Mouse (Mus musculus): ENCODE measurements around the gene Rnf130. TPM values are rescaled to one million over a fixed set of nuclear protein-coding genes. Genes with fewer than 3 reads are reported as not detected.
"Not testable (repeated sequence)": the region's sequence is repeated elsewhere in the genome, so short reads cannot be mapped to it uniquely, and the experiment has no call there.

Gene Rnf130
- polyA plus RNA-seq, 1 experiment from 2014 or later: 30.6 TPM

DNA sequence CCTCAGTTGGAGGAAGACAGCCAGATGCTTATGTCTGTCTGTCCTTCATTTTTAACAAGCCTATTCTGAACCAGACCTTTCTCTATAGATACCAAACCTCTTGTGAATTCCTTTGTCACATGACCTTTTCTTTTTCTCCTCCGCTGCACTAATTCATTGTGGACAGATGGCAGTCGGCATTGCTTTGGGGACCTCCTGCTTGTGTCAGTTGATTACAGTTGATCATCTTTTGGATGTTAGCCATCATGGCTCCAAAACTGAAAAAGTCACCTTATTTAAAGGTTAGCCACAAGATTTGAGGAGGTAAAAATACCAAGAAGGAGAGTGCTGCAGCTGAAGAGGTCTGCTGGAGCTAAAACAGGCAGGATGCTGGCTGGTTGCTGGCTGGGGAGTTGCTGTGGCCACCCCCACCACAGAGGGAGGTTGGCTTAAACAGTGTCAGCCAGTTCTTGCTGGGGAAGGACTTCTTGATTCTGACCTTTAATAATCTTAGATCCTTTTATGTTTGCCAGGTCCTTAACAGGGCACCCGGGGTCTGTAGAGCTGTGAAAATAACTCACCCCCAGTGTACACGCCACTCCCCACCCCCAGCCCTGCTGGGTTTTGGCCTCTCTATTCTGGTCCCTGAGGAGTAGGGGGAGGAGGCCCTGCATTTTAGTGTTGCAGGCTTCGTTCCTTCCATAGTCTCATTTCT lies 66.0 kb downstream of the Rnf130 start:
- 64% methylated on average over 5 of the region's 5 CpGs for WGBS (ENCODE audit: insufficient replicate concordance)
- Histone ChIP-seq H3K36me3 (peaks cover 11% of the 10 kb centered on the region; the same call in 1 of the 2 replicates), H3K4me3 (replicated peaks) (no peak overlapping the region), H3K27me3 (no peaks in the 10 kb centered on the region), H3K4me2 (no peak overlapping the region), H3K4me1 (replicated peaks) (peaks cover 21% of the 10 kb centered on the region), H3K9me3 (replicated peaks) (no peaks in the 10 kb centered on the region), H3K27ac (no peak overlapping the region), H3K9ac (no peak overlapping the region)
- ATAC-seq (ENCODE audit: low read depth) (no peak), DNase-seq (no peak)

DNA sequence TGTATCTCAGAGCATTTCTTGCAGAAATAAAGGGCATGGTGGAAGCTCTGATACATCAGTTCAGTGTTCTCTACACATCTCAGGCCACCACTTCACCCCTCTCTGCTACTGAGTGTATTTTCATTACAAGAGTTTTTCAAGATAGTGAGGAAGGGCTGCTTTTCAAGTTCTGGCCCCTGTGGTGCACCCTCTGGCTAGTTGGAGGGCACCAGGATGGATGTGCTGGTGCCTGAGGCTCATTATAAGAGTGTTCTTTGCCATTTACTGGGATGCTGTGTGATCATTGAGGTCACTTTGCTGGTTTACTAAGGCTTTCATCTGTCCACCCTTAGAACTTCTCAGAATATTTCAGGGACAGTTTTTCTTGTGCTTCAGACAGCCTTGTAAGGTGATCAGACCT lies 66.5 kb downstream of the Rnf130 start:
- H3K9ac ChIP-seq: no peak overlapping the region
- peaks cover 21% of the 10 kb centered on the region for H3K4me1 ChIP-seq (replicated peaks)
- no peak overlapping the region for H3K4me2 ChIP-seq
- ATAC-seq (ENCODE audit: low read depth) (no peak), DNase-seq (no peak)
- H3K27me3 ChIP-seq: no peaks in the 10 kb centered on the region
- H3K36me3 ChIP-seq: peaks cover 11% of the 10 kb centered on the region; the same call in 1 of the 2 replicates
- H3K4me3 ChIP-seq (replicated peaks): no peak overlapping the region
- H3K9me3 ChIP-seq (replicated peaks): no peaks in the 10 kb centered on the region
- no peak overlapping the region for H3K27ac ChIP-seq

DNA sequence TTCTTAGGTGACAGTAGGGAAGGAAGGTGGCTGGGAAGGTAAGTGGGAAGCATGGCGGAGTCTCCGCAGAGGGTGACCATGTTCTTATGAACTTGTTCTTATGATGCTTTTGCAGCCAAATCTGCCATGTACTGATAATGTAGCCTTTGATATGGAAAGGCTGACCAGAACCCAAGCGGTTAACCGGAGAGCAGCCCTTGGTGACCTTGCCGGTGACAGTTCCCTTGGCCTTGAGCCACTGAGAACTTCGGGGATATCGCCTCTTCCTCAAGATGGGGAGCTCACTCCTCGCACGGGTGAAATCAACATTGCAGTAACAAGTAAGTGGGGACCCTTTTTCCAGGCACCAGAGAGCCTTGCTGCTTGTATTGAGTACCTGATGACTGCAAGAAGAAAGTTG lies 70.5 kb downstream of the Rnf130 start:
- no peaks in the 10 kb centered on the region for H3K9me3 ChIP-seq (replicated peaks)
- no peak overlapping the region for H3K27ac ChIP-seq
- H3K9ac ChIP-seq: no peak overlapping the region
- H3K4me1 ChIP-seq (replicated peaks): peaks cover 4% of the 10 kb centered on the region
- peaks cover 10% of the 10 kb centered on the region; the same call in 1 of the 2 replicates for H3K36me3 ChIP-seq
- DNase-seq: no peak
- no peaks in the 10 kb centered on the region for H3K27me3 ChIP-seq
- no peak for ATAC-seq (ENCODE audit: low read depth)
- no peak overlapping the region for H3K4me2 ChIP-seq
- H3K4me3 ChIP-seq (replicated peaks): no peak overlapping the region
- WGBS (ENCODE audit: insufficient replicate concordance): 80% methylated on average over 9 of the region's 9 CpGs

DNA sequence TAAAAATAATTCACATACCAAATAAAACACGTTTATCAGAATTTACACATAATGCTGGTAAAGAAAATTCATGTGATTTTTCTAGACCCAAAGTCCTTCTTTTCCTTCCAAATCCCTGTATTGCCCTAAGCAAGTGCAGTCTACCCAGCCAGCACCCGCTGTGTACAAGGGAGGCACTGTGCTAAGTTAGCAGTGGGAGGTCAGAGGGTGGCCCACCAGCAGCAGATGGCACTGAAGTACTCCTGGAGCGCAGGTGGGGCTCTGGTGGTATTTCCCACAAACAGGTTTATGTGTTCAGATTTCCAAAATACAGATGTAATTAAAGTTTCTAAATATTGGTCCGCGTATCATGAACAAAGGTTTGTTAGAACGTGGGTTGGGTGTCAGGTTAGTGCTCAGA lies 71.9 kb downstream of the Rnf130 start:
- ATAC-seq (ENCODE audit: low read depth) (no peak), DNase-seq (no peak)
- no peak overlapping the region for H3K27ac ChIP-seq
- whole genome bisulfite sequencing (ENCODE audit: insufficient replicate concordance): 80% methylated on average over 6 of the region's 6 CpGs
- H3K4me2 ChIP-seq: no peak overlapping the region
- no peaks in the 10 kb centered on the region for H3K27me3 ChIP-seq
- no peaks in the 10 kb centered on the region for H3K4me1 ChIP-seq (replicated peaks)
- no peak overlapping the region for H3K4me3 ChIP-seq (replicated peaks)
- no peaks in the 10 kb centered on the region for H3K9me3 ChIP-seq (replicated peaks)
- peaks cover 10% of the 10 kb centered on the region; the same call in 1 of the 2 replicates for H3K36me3 ChIP-seq
- no peak overlapping the region for H3K9ac ChIP-seq

DNA sequence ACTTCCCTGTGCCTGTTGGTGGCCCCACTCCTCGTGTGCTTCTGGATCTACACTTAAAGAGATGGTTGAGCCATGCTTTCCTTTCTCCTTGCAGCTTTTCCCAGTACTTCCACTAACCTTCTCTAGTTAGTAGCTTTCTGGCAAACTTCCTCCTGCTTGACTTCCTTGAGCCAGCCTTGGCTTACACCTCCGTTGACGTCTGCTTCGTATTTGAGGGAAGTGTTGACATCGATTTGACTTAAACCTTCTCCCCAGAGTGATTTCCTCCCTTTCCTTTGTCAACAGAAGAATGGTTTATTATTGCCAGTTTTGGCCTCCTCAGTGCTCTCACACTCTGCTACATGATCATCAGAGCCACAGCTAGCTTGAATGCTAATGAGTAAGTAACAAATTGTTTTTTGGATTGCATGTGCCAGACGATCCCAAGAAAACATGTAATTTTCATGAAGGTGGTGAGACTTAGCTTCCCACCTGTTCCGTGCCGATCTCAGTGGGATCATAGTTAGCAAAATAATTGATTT lies 73.9 kb downstream of the Rnf130 start:
- no peak overlapping the region for H3K4me3 ChIP-seq (replicated peaks)
- H3K36me3 ChIP-seq: peaks cover 10% of the 10 kb centered on the region; the same call in 1 of the 2 replicates
- H3K4me1 ChIP-seq (replicated peaks): peaks cover 9% of the 10 kb centered on the region
- 70% methylated on average over 8 of the region's 8 CpGs for whole genome bisulfite sequencing (ENCODE audit: insufficient replicate concordance)
- no peak overlapping the region for H3K9ac ChIP-seq
- DNase-seq (no peak), ATAC-seq (ENCODE audit: low read depth) (no peak)
- H3K9me3 ChIP-seq (replicated peaks): no peaks in the 10 kb centered on the region
- no peak overlapping the region for H3K4me2 ChIP-seq
- H3K27me3 ChIP-seq: no peaks in the 10 kb centered on the region
- no peak overlapping the region for H3K27ac ChIP-seq

DNA sequence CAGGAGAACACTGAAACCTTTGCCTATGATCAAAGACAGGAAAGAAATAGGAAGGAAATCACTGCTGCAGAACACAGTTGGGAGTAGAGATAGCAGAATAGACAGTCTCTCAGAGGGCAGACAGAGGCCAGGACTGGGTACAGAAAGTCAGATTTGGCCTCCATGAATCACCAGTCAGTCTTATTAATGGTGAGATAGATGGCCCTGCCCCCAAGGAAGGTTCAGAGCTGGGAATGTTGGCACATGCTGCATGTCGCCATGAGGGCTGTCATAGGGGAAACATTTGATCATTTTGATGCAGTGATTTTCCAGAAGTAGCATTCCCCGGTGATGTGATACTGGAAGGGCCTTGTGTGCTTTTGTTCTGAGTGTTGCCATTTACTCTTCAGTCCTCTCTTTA lies 74.5 kb downstream of the Rnf130 start:
- Histone ChIP-seq H3K4me3 (replicated peaks) (no peak overlapping the region), H3K27me3 (no peaks in the 10 kb centered on the region), H3K4me1 (replicated peaks) (peaks cover 13% of the 10 kb centered on the region), H3K4me2 (no peak overlapping the region), H3K36me3 (peaks cover 10% of the 10 kb centered on the region; the same call in 1 of the 2 replicates), H3K9ac (no peak overlapping the region), H3K9me3 (replicated peaks) (no peaks in the 10 kb centered on the region), H3K27ac (no peak overlapping the region)
- ATAC-seq (ENCODE audit: low read depth): no peak
- DNase-seq: no peak
- WGBS (ENCODE audit: insufficient replicate concordance): 76% methylated on average over 2 of the region's 2 CpGs

DNA sequence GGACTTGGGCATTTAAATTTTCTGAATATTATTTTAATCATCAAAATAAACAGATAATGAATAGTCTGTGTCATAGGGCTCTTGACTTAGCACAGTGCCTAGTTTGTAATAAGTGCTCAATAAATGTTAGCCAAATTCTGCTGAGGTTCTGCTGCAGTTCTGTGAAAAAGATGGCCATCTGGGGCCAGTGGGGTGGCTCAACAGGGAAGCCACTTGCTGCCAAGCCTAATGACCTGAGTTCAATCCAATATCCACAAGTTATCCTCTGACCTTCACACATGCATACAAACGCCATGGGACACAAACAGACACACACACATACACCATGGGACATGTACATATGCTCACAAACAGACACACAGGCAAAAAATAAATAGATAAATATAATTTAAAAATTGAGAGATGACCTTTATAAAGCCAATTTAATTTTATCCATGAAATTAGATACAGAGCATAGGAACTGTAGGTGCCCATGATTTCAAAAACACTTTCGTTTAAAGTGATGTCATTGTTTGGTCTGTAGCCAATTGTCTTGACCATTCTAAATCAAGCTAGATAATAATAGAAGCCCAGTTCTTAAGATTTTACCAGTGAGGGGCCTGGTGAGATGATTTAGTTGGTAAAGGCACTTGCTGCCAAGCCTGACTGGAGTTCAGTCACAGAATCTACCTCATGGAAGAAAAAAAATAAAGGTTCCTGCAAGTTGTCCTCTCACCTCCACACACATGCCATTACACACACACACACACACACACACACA lies 75.6 kb downstream of the Rnf130 start:
- DNase-seq: no peak
- Histone ChIP-seq H3K9me3 (replicated peaks) (no peaks in the 10 kb centered on the region), H3K27ac (no peak overlapping the region), H3K9ac (no peak overlapping the region), H3K27me3 (no peaks in the 10 kb centered on the region), H3K4me2 (no peak overlapping the region), H3K36me3 (peaks cover 10% of the 10 kb centered on the region; the same call in 1 of the 2 replicates), H3K4me3 (replicated peaks) (no peak overlapping the region), H3K4me1 (replicated peaks) (peaks cover 15% of the 10 kb centered on the region)
- ATAC-seq (ENCODE audit: low read depth): no peak
- WGBS (ENCODE audit: insufficient replicate concordance): 69% methylated on average over 2 of the region's 2 CpGs

DNA sequence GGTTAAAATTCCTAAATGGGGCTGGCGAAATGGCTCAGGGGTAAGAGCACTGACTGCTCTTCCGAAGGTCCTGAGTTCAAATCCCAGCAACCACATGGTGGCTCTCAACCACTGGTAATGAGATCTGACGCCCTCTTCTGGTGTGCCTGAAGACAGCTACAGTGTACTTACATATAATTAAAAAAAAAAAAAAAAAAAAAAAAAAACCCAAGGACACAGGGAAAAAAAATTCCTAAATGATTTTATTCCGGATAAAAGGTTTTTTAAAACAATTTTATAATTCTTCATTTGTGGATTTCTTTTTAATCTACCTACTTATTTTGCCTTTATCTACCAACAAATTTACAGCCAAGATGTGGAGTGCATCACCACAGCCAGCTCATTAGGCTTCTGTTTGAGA lies 76.8 kb downstream of the Rnf130 start:
- not testable (repeated sequence) for H3K9me3 ChIP-seq (replicated peaks); H3K27me3 ChIP-seq; H3K36me3 ChIP-seq; ATAC-seq (ENCODE audit: low read depth); H3K4me3 ChIP-seq (replicated peaks); H3K4me2 ChIP-seq; H3K9ac ChIP-seq; H3K27ac ChIP-seq; DNase-seq
- WGBS (ENCODE audit: insufficient replicate concordance): 63% methylated on average over 4 of the region's 4 CpGs
- peaks cover 19% of the 10 kb centered on the region for H3K4me1 ChIP-seq (replicated peaks)

DNA sequence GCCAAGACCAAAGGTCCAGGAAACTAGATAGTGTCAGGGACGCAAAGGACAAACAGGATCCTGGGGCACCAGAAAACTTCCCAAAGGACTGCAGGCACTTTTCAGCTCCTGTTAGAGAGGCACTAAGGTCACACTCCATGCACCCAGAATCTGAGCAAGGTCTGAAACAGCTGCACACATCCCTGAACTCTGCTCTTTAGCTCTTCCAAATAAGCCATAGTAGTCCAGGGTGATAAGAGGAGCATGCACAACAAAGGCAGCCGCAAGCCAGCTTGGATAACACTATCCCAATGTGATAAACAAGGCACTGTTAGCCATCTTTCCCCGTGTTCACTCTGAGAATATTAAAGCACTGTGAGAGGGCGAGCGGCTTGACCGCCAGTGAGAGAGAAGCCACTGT lies 78.9 kb downstream of the Rnf130 start:
- no peak; the same call in 1 of the 2 replicates for ATAC-seq (ENCODE audit: low read depth)
- H3K9me3 ChIP-seq (replicated peaks): no peaks in the 10 kb centered on the region
- H3K27me3 ChIP-seq: no peaks in the 10 kb centered on the region
- no peak for DNase-seq
- H3K9ac ChIP-seq: no peak overlapping the region
- peak overlapping the region; percentile 32; the same call in 1 of the 2 replicates for H3K27ac ChIP-seq
- WGBS (ENCODE audit: insufficient replicate concordance): 73% methylated on average over 6 of the region's 6 CpGs
- H3K4me3 ChIP-seq (replicated peaks): no peak overlapping the region
- H3K36me3 ChIP-seq: peaks cover 7% of the 10 kb centered on the region; the same call in 1 of the 2 replicates
- H3K4me1 ChIP-seq (replicated peaks): peaks cover 28% of the 10 kb centered on the region
- no peak overlapping the region for H3K4me2 ChIP-seq

DNA sequence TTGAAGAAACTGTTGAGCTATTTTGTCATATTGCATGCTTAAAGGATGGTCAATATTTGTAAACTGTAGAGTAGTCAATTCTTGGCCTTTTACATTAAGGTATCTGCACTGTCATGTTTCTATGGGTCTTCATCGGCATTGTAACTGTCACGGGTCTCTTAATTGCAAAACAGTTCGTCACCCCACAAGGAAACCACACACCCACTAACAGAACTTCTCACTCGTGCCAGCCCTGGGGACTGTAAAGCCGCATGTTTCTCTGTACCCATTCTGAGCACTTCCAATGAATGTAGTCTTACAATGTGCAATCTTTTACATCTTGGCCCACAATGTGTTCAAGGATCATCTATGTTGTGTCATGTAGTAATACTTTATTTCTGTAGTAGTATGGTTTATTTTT lies 80.1 kb downstream of the Rnf130 start:
- Histone ChIP-seq H3K4me1 (replicated peaks) (peaks cover 31% of the 10 kb centered on the region), H3K4me2 (no peak overlapping the region), H3K36me3 (no peaks in the 10 kb centered on the region), H3K9ac (no peak overlapping the region), H3K4me3 (replicated peaks) (no peak overlapping the region), H3K27ac (no peak overlapping the region), H3K9me3 (replicated peaks) (no peaks in the 10 kb centered on the region), H3K27me3 (no peaks in the 10 kb centered on the region)
- ATAC-seq (ENCODE audit: low read depth): no peak
- 62% methylated on average over 5 of the region's 5 CpGs for WGBS (ENCODE audit: insufficient replicate concordance)
- no peak for DNase-seq

DNA sequence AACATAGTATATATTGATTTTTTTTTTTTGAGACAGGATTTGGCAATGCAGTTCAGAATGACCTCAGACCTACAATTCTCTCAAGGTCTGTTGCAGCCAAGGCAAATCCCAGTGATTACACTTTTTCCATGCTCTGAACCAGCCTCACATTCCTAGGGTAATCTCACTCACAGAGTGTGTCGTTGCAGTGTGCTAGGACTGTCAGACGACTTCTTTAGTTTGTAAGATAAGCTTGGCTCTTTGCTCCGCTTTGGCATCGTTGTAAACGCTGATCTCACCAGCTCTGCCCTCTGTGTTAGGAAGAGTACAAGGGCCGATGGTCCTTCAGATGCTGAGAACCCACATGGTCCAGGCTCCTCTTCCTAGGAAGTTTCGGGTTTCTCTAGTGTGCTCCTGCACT lies 80.9 kb downstream of the Rnf130 start:
- DNase-seq (no peak), ATAC-seq (ENCODE audit: low read depth) (no peak)
- WGBS (ENCODE audit: insufficient replicate concordance): 57% methylated on average over 7 of the region's 7 CpGs
- no peak overlapping the region for H3K9ac ChIP-seq
- no peak overlapping the region for H3K4me2 ChIP-seq
- no peaks in the 10 kb centered on the region for H3K9me3 ChIP-seq (replicated peaks)
- no peaks in the 10 kb centered on the region for H3K27me3 ChIP-seq
- H3K4me1 ChIP-seq (replicated peaks): peaks cover 31% of the 10 kb centered on the region
- H3K36me3 ChIP-seq: no peaks in the 10 kb centered on the region
- H3K4me3 ChIP-seq (replicated peaks): no peak overlapping the region
- no peak overlapping the region for H3K27ac ChIP-seq

Measured in liver, embryonic 13.5 days (tissue).